Mouse (Mus musculus): ENCODE data around the gene Pank3.
A peak's percentile ranks its signal among the peaks of the same experiment; 100 is the strongest.
"Not testable (repeated sequence)": the region's sequence is repeated elsewhere in the genome, so short reads cannot be mapped to it uniquely, and the experiment has no call there.

The Pank3 gene

DNA sequence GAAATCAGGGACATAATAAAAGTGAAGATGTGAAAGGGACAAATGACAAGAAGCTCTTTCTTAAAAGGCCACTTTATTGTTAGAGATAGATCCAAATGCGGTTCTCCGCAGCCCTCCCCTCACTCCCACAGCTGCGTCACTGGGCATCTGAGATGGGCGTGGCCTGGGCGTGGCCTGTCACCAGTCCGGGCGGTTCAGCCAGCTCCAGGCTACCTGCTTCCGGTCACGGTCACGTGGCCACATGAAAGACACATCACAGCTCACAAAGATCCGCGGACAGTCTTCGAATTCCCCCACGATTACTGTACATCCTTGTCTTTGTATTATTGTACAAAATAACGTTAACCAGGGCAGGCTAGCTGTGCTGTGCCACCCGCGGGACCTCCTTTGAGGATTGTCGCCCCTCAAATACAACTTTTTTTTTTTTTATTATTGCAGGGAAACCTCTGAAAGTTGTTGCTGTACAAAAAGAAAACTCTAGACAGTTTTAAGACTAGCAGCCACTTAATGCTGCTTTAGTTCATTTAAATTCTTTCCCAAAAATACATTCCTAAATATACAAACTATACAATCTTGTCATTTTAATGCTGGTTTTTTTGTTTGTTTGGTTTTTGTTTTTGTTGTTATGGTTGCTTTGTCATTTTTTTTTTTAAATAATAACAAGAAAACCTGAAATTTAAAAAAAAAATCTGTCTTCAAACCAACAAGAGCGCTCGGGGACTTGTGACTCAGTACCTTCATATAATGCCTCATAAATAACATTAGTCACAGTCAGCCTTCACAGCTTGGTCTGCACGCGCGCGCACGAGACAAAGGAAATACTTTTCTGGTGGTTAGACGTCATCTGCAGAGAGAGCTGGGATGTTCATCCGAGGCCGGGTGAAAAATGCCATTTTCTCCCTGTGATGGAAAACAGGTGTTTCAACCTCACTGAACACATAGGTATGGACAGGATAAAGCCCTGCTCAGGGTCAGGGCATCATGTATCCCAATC, 69.4 kb downstream of the Pank3 start:
- DNase-seq (ENCODE audit: extremely low spot score, low read depth, low spot score), result peak; percentile 63

DNA sequence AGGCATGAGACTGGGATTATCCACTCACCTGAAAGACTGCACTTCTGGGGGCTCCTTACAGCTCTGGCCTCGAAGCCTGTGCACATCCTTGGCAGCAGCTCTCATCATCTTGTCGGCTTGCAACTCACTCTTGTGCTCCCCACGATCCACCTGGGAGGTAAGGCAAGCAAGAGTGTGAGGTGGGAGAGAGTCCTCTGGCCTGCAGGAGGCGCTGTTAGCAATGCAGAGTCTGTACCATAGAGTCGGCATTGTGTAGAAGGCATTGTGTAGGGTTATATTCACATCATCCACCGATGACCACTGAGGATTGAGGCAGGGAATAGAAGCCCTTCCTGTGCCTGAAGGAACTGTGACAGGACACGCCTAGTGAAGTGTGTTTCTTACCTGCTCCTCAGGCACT, 71.0 kb downstream of the Pank3 start:
- DNase-seq (ENCODE audit: extremely low spot score, low read depth, low spot score), result no peak

DNA sequence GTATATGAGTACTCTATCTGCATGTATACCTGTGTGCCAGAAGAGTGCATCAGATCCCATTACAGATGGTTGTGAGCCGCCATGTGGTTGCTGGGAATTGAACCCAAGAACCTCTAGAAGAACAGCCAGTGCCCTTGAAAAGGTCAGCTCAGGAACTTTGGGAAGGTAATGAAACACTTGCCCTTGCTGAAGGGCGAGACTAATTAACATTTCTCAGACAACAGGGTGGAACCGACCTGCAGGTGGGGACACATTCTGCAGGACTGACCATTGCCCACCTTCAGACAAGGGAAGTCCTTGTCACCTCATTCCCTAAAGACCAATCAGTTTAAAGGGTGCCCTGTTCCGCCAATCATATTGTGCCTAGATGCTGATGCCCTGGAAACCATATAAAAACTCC, 71.5 kb downstream of the Pank3 start:
- not testable (repeated sequence) for DNase-seq (ENCODE audit: extremely low spot score, low read depth, low spot score)
